Mouse (Mus musculus): ENCODE measurements at regions not wholly inside any gene's neighbourhood (a gene's known extent, or its start where the extent isn't known, plus 50 kb on each side); places are given as distances from the start of the nearest gene placed in this dataset.

DNA sequence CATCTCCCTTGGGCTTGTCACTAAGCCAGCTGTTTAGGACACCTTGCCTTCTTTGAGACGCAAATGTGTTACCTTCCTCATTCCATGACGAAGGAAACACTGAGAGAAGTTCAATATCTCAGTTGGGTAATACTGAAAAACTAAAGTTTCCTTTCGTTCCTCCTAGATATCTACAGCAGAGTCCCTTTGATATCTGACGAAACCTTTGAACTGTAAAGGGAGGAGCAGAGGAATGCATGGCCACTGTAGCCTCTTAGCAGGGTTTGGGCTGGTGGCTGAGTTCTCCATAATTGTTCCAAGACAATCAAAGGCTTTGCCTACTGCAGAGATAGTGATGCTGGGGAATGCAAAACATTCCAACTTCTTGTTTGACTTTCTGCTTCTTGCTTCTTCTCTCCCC is 243.5 kb upstream of the Shh start:
- Histone ChIP-seq H3K9ac (replicated peaks; ENCODE audit: low read length) (no peak overlapping the region), H3K9me3 (replicated peaks; ENCODE audit: control insufficient read depth, low read length) (no peaks in the 10 kb centered on the region), H3K4me2 (ENCODE audit: low read depth, low read length) (no peak overlapping the region), H3K36me3 (replicated peaks; ENCODE audit: control insufficient read depth, insufficient read depth, low read depth, low read length) (no peaks in the 10 kb centered on the region), H3K27ac (replicated peaks; ENCODE audit: low read depth, low read length) (no peak overlapping the region), H3K4me3 (ENCODE audit: low read depth, low read length) (no peak overlapping the region), H3K27me3 (ENCODE audit: control insufficient read depth, insufficient read depth, low read length) (no peaks in the 10 kb centered on the region), H3K4me1 (ENCODE audit: control insufficient read depth, insufficient read depth, low read length) (no peaks in the 10 kb centered on the region)
- WGBS: 74% methylated on average over 4 of the region's 4 CpGs
- no peak for DNase-seq (ENCODE audit: low spot score)
- no peak for ATAC-seq (replicated peaks; ENCODE audit: insufficient number of reproducible peaks, low FRiP score, low TSS enrichment, low read depth)

GRCm38 (mm10) chr5:28709626-28710025 is 242.6 kb upstream of the Shh start:
- 71% methylated on average over 2 of the region's 2 CpGs for WGBS
- Histone ChIP-seq H3K4me3 (ENCODE audit: low read depth, low read length) (no peak overlapping the region), H3K4me2 (ENCODE audit: low read depth, low read length) (no peak overlapping the region), H3K36me3 (replicated peaks; ENCODE audit: control insufficient read depth, insufficient read depth, low read depth, low read length) (no peaks in the 10 kb centered on the region), H3K4me1 (ENCODE audit: control insufficient read depth, insufficient read depth, low read length) (no peaks in the 10 kb centered on the region), H3K27me3 (ENCODE audit: control insufficient read depth, insufficient read depth, low read length) (no peaks in the 10 kb centered on the region), H3K9ac (replicated peaks; ENCODE audit: low read length) (no peak overlapping the region), H3K9me3 (replicated peaks; ENCODE audit: control insufficient read depth, low read length) (no peaks in the 10 kb centered on the region), H3K27ac (replicated peaks; ENCODE audit: low read depth, low read length) (no peak overlapping the region)
- ATAC-seq (replicated peaks; ENCODE audit: insufficient number of reproducible peaks, low FRiP score, low TSS enrichment, low read depth): no peak
- no peak for DNase-seq (ENCODE audit: low spot score)

DNA sequence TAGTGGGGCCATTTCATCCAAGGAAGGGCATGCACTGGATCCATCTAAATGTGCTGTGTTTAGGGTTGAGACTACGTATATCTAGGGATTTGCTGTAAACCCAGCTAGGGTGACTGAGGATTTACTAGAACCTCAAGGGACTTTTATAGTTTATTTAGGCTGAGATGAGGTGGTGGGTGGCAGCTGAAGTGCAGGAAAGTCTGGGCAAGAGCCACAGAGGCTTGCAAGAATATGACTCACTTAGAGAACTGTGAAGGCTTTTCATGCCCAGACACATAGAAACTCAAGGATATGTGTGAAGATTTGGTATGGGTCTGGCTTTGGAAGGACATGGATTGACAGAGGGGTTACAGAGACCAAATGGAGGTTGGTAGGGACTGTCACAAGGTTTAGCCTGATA is 237.3 kb upstream of the Shh start:
- WGBS: 86% methylated on average over 1 of the region's 1 CpGs
- H3K4me2 ChIP-seq (ENCODE audit: low read depth, low read length): no peak overlapping the region
- H3K9ac ChIP-seq (replicated peaks; ENCODE audit: low read length): no peak overlapping the region
- H3K9me3 ChIP-seq (replicated peaks; ENCODE audit: control insufficient read depth, low read length): no peaks in the 10 kb centered on the region
- no peaks in the 10 kb centered on the region for H3K27me3 ChIP-seq (ENCODE audit: control insufficient read depth, insufficient read depth, low read length)
- H3K27ac ChIP-seq (replicated peaks; ENCODE audit: low read depth, low read length): no peak overlapping the region
- H3K4me1 ChIP-seq (ENCODE audit: control insufficient read depth, insufficient read depth, low read length): no peaks in the 10 kb centered on the region
- ATAC-seq (replicated peaks; ENCODE audit: insufficient number of reproducible peaks, low FRiP score, low TSS enrichment, low read depth) (no peak), DNase-seq (ENCODE audit: low spot score) (no peak)
- H3K4me3 ChIP-seq (ENCODE audit: low read depth, low read length): no peak overlapping the region
- H3K36me3 ChIP-seq (replicated peaks; ENCODE audit: control insufficient read depth, insufficient read depth, low read depth, low read length): no peaks in the 10 kb centered on the region

- ATAC-seq (replicated peaks; ENCODE audit: insufficient number of reproducible peaks, low FRiP score, low TSS enrichment, low read depth) (no peak), DNase-seq (ENCODE audit: low spot score) (no peak)
- no peak overlapping the region for H3K9ac ChIP-seq (replicated peaks; ENCODE audit: low read length)
- H3K27ac ChIP-seq (replicated peaks; ENCODE audit: low read depth, low read length): no peak overlapping the region
- H3K27me3 ChIP-seq (ENCODE audit: control insufficient read depth, insufficient read depth, low read length): no peaks in the 10 kb centered on the region
- H3K4me3 ChIP-seq (ENCODE audit: low read depth, low read length): no peak overlapping the region
- H3K36me3 ChIP-seq (replicated peaks; ENCODE audit: control insufficient read depth, insufficient read depth, low read depth, low read length): no peaks in the 10 kb centered on the region
- no peak overlapping the region for H3K4me2 ChIP-seq (ENCODE audit: low read depth, low read length)
- WGBS: 62% methylated on average over 3 of the region's 3 CpGs
- no peaks in the 10 kb centered on the region for H3K4me1 ChIP-seq (ENCODE audit: control insufficient read depth, insufficient read depth, low read length)
- no peaks in the 10 kb centered on the region for H3K9me3 ChIP-seq (replicated peaks; ENCODE audit: control insufficient read depth, low read length)
Observed at GRCm38 (mm10) chr5:28696966-28697365, 229.9 kb upstream of the Shh start.

- no peaks in the 10 kb centered on the region for H3K27me3 ChIP-seq (ENCODE audit: control insufficient read depth, insufficient read depth, low read length)
- DNase-seq (ENCODE audit: low spot score): no peak
- H3K9ac ChIP-seq (replicated peaks; ENCODE audit: low read length): no peak overlapping the region
- H3K9me3 ChIP-seq (replicated peaks; ENCODE audit: control insufficient read depth, low read length): no peaks in the 10 kb centered on the region
- WGBS: 75% methylated on average over 6 of the region's 6 CpGs
- no peak overlapping the region for H3K4me2 ChIP-seq (ENCODE audit: low read depth, low read length)
- H3K27ac ChIP-seq (replicated peaks; ENCODE audit: low read depth, low read length): no peak overlapping the region
- no peaks in the 10 kb centered on the region for H3K4me1 ChIP-seq (ENCODE audit: control insufficient read depth, insufficient read depth, low read length)
- H3K4me3 ChIP-seq (ENCODE audit: low read depth, low read length): no peak overlapping the region
- ATAC-seq (replicated peaks; ENCODE audit: insufficient number of reproducible peaks, low FRiP score, low TSS enrichment, low read depth): no peak
- no peaks in the 10 kb centered on the region for H3K36me3 ChIP-seq (replicated peaks; ENCODE audit: control insufficient read depth, insufficient read depth, low read depth, low read length)
Observed at GRCm38 (mm10) chr5:28690110-28690509, 223.1 kb upstream of the Shh start.

GRCm38 (mm10) chr5:28689651-28690050 is 222.6 kb upstream of the Shh start:
- Histone ChIP-seq H3K27me3 (ENCODE audit: control insufficient read depth, insufficient read depth, low read length) (no peaks in the 10 kb centered on the region), H3K4me3 (ENCODE audit: low read depth, low read length) (no peak overlapping the region), H3K9ac (replicated peaks; ENCODE audit: low read length) (no peak overlapping the region), H3K36me3 (replicated peaks; ENCODE audit: control insufficient read depth, insufficient read depth, low read depth, low read length) (no peaks in the 10 kb centered on the region), H3K4me1 (ENCODE audit: control insufficient read depth, insufficient read depth, low read length) (no peaks in the 10 kb centered on the region), H3K27ac (replicated peaks; ENCODE audit: low read depth, low read length) (no peak overlapping the region), H3K4me2 (ENCODE audit: low read depth, low read length) (no peak overlapping the region), H3K9me3 (replicated peaks; ENCODE audit: control insufficient read depth, low read length) (no peaks in the 10 kb centered on the region)
- WGBS: 75% methylated on average over 2 of the region's 2 CpGs
- ATAC-seq (replicated peaks; ENCODE audit: insufficient number of reproducible peaks, low FRiP score, low TSS enrichment, low read depth) (no peak), DNase-seq (ENCODE audit: low spot score) (no peak)

DNA sequence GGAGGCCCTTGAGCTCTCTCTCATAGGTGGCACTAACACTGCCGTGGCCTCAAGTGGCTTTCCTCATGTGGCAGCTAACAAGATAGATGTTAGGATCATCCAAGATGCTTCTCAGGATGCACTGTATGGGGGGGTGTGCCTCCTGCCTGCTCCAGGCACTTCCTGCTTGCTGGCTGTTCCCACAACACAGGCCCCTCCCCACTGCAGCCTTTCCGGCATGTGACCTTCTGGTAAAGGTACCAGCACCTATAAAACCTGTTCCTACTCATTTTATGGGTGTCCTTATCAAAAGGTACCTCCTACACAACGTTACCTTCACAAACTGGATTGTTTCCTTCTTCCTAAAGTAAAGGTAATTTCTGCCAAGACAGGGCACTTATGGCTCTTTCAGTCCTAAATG is 222.1 kb upstream of the Shh start:
- ATAC-seq (replicated peaks; ENCODE audit: insufficient number of reproducible peaks, low FRiP score, low TSS enrichment, low read depth) (no peak), DNase-seq (ENCODE audit: low spot score) (no peak)
- Histone ChIP-seq H3K4me1 (ENCODE audit: control insufficient read depth, insufficient read depth, low read length) (no peaks in the 10 kb centered on the region), H3K4me3 (ENCODE audit: low read depth, low read length) (no peak overlapping the region), H3K9me3 (replicated peaks; ENCODE audit: control insufficient read depth, low read length) (no peaks in the 10 kb centered on the region), H3K9ac (replicated peaks; ENCODE audit: low read length) (no peak overlapping the region), H3K27ac (replicated peaks; ENCODE audit: low read depth, low read length) (no peak overlapping the region), H3K36me3 (replicated peaks; ENCODE audit: control insufficient read depth, insufficient read depth, low read depth, low read length) (no peaks in the 10 kb centered on the region), H3K27me3 (ENCODE audit: control insufficient read depth, insufficient read depth, low read length) (no peaks in the 10 kb centered on the region), H3K4me2 (ENCODE audit: low read depth, low read length) (no peak overlapping the region)
- 85% methylated on average over 3 of the region's 3 CpGs for WGBS

DNA sequence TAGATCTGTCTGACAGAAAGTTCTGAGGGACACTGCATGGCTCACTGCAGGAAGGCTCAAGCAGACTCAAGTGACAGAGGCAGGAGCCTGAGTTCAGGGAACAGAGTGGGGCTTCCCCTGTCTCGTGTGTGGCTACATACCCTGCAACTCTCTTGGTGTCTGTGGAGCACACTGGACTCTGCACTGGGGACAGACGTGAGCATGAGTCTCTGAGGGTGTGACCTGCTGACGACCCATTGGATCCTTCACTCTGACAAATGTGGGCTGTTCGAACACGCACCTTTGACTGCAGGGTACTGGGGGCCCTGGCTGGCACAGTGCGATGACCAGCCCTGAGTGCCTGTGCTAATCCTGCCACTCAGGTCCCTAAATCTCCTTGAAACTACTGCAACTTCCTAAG is 215.8 kb upstream of the Shh start:
- Histone ChIP-seq H3K9ac (replicated peaks; ENCODE audit: low read length) (no peak overlapping the region), H3K4me2 (ENCODE audit: low read depth, low read length) (no peak overlapping the region), H3K4me1 (ENCODE audit: control insufficient read depth, insufficient read depth, low read length) (no peaks in the 10 kb centered on the region), H3K27ac (replicated peaks; ENCODE audit: low read depth, low read length) (no peak overlapping the region), H3K36me3 (replicated peaks; ENCODE audit: control insufficient read depth, insufficient read depth, low read depth, low read length) (no peaks in the 10 kb centered on the region), H3K9me3 (replicated peaks; ENCODE audit: control insufficient read depth, low read length) (no peaks in the 10 kb centered on the region), H3K4me3 (ENCODE audit: low read depth, low read length) (no peak overlapping the region), H3K27me3 (ENCODE audit: control insufficient read depth, insufficient read depth, low read length) (no peaks in the 10 kb centered on the region)
- ATAC-seq (replicated peaks; ENCODE audit: insufficient number of reproducible peaks, low FRiP score, low TSS enrichment, low read depth) (no peak), DNase-seq (ENCODE audit: low spot score) (no peak)
- WGBS: 81% methylated on average over 6 of the region's 6 CpGs

- ATAC-seq (replicated peaks; ENCODE audit: insufficient number of reproducible peaks, low FRiP score, low TSS enrichment, low read depth) (no peak), DNase-seq (ENCODE audit: low spot score) (no peak)
- Histone ChIP-seq H3K9ac (replicated peaks; ENCODE audit: low read length) (no peak overlapping the region), H3K36me3 (replicated peaks; ENCODE audit: control insufficient read depth, insufficient read depth, low read depth, low read length) (no peaks in the 10 kb centered on the region), H3K4me3 (ENCODE audit: low read depth, low read length) (no peak overlapping the region), H3K27me3 (ENCODE audit: control insufficient read depth, insufficient read depth, low read length) (no peaks in the 10 kb centered on the region), H3K4me2 (ENCODE audit: low read depth, low read length) (no peak overlapping the region), H3K4me1 (ENCODE audit: control insufficient read depth, insufficient read depth, low read length) (no peaks in the 10 kb centered on the region), H3K9me3 (replicated peaks; ENCODE audit: control insufficient read depth, low read length) (no peaks in the 10 kb centered on the region), H3K27ac (replicated peaks; ENCODE audit: low read depth, low read length) (no peak overlapping the region)
- WGBS: 89% methylated on average over 1 of the region's 1 CpGs
Observed at GRCm38 (mm10) chr5:28680311-28680710, 213.3 kb upstream of the Shh start.
